Mouse (Mus musculus) mesoderm, embryonic 11.5 days (tissue): ENCODE data around the gene G3bp1.

Experiments used
- DNase-seq: peaks from one replicate; pipeline ENCODE4 v3.0.0-alpha.2; 2012; ENCODE audit warnings: low read depth, low spot score

The G3bp1 gene

GRCm38 (mm10) chr11:55469048-55469843 lies at the start of gene G3bp1:
TSS of gene G3bp1 (plus strand) at chr11:55469685.
- DNase-seq = peak; percentile 99

GRCm38 (mm10) chr11:55422978-55423377 lies 46.5 kb upstream of the G3bp1 start, which contains the start of gene Sparc:
TSS of gene Sparc (minus strand) at chr11:55423183.
- DNase-seq = no peak

DNA sequence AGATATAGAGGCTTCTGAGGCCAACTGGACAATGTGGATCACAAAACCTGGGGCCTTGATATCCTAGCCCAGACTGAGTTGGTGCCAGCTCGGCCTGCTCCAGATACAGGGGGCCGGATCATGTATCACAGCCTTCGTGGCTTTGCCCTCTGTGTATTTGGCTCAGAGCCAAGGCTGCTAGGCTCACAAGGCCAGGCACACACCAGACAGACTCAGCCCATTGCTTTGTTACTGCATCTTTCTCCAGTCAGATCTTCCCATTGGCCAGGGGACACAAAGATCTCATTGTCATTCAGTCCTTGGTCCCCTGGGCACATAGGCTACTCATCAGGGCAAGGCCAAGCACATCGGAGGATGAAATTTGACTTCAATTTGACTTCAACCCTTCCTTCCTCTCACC lies 45.7 kb upstream of the G3bp1 start:
- DNase-seq = peak; percentile 84

DNA sequence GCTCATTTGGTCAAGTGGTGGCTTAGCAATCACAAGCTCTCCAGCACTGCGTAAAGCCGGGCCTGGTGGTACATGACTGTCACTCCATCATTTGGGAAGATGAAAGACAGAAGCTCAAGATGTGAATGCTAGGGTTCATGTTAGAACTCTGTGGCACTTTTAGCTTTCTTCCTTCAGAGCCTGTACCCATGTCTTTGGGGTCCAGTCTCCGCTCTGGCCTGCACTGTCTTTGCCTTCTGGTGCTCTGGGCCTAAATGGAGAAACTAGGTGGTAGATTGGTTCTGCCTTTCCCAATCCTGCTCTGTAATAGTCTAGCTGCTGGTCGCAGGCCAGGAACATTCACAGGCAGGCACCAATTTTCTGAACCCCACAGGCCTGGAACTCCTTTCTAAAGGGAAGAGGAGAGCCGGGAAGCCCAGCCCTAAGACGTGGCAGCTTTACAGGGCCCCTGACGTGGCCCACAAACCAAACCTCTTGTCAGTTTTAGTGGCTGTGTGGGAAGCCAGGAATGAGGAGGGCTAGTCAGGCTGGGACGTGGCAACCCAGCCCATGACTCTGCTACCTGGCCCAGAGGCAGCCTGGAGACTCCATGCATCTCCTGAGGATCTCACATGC lies 44.6 kb upstream of the G3bp1 start:
- DNase-seq = no peak

- peak; percentile 93 for DNase-seq
These were observed 41.1 kb upstream of the G3bp1 start for GRCm38 (mm10) chr11:55428186-55429012.

DNA sequence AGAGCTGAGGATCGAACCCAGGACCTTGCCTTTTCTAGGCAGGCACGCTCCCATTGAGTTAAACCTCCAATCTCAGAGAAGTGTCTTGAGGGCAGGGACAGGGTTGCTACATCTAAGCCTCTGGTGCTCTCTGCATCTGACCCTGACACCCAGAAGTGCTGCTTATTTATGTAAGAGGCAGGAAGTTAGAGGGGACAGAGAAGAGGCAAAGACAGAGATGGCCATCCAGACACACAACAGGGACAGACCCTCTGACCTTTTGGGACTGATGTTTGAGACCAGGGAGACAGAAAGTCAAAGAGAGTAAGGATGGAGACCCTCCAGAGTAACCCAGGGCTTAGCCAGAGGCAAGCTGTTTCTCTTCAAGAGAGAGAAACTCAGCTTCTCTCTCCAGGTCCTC lies 39.5 kb upstream of the G3bp1 start:
- DNase-seq = no peak

- no peak for DNase-seq
These were observed 36.5 kb upstream of the G3bp1 start for GRCm38 (mm10) chr11:55432981-55433380.

GRCm38 (mm10) chr11:55436089-55436488 lies 33.4 kb upstream of the G3bp1 start:
- DNase-seq = no peak

- DNase-seq = no peak
These were observed 31.5 kb upstream of the G3bp1 start for GRCm38 (mm10) chr11:55438031-55438430.

GRCm38 (mm10) chr11:55439718-55440117 lies 29.8 kb upstream of the G3bp1 start:
- no peak for DNase-seq

DNA sequence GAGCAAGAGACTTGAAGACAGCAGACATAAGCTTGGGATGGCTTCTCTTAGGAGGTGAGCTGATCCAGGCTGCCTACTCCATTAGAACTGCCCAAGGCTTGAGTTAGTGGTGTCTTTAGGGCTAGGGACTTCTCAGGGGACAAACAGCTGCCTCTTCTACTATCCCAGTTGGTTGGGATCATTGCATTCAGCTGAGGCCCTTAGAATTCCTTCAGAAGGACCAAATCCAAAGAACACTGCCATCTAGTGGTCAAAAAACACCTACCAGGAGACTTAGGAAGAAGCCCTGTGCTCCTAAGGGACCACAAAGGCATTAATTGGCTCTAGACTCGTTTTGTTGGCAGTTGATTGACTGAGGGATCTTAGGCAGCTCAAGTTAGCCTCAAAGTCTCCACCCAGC lies 24.7 kb upstream of the G3bp1 start:
- peak; percentile 85 for DNase-seq

GRCm38 (mm10) chr11:55446579-55446978 lies 22.9 kb upstream of the G3bp1 start:
- DNase-seq = peak; percentile 87

DNA sequence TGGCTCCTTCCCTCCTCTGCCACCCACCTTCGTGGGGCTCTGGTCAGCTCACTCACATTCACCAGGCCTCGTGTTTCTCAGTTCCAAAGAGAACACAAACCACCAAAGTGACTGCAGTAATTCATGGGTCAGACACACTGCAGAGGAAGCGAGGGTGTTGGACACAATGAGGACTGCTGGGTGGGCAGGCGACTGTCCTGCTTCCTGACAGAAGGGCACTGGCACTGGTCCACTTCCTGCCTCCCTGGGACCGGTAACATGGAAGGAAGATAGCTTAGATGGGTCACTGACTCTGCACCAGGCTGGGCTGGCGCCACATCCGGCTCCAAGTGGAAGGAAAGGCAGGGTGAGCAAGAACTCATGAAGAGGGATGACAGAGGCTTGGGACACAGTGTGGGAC lies 20.0 kb upstream of the G3bp1 start:
- no peak for DNase-seq

- DNase-seq = no peak
These were observed 19.2 kb upstream of the G3bp1 start for GRCm38 (mm10) chr11:55450311-55450710.

DNA sequence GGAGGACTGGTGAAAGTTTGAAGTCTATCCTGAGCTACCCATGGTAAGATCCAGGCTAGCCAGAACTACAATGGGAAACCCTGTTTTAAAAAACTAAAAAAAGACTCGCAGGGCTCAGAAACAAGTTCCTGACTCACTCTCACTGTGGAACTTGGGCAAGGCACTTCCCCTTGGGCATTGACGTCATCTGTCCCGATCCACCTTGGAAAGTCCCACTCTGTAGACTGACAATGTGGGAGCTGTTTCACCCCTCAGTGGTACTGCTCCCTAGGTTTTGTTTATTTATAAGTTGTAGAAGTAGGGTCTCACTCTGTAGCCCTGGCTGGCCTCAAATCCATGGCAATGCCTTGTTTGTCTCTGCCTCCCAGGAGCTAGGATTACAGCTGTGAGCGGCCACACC lies 15.8 kb upstream of the G3bp1 start:
- no peak for DNase-seq

DNA sequence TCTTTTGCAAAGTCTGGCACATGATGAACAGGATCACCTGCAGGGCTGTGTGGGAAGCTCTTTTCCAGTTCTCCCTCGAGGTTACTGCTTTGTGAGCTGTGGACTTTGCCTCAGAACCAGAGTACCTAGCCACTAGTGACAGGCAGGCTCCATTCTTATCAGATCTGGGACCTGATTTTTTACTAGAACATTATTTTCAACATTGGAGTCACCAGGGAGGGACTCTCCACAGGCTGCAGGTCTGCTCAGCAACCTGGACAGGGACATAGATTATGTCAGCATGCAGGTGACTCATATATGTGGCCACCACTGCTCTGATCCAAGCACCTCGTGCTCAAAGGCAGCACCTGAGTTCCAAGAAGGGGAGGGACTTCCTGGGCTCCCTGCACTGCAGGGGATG lies 14.3 kb upstream of the G3bp1 start:
- DNase-seq = no peak

GRCm38 (mm10) chr11:55458501-55458900 lies 11.0 kb upstream of the G3bp1 start:
- no peak for DNase-seq

GRCm38 (mm10) chr11:55459850-55460558 lies 9.5 kb upstream of the G3bp1 start:
- no peak for DNase-seq

DNA sequence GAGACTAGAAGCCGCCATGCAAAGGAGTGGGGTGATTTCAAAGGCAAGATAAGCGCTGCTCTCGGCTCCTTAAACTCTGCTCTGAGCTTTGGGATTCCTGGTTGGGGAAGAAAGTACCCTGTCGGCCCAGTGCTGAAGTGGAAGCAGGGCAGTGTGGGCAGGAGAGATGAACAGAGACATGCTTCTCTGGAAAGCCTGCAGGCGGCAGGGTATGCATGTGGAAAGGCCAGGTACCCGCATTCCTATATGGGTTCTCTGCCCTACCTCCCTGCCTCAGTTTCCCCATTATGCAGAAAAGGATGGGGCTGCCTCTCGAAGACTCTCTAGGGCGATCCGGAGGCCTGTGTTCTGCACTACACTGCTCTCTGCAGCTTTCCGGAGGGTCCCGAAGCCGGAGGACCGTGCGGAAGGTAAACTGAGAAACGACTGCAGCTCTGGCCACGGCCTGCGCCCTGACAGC lies 8.9 kb upstream of the G3bp1 start:
- no peak for DNase-seq

- DNase-seq = peak; percentile 96
These were observed 8.4 kb upstream of the G3bp1 start, which contains the start of gene Atox1 for GRCm38 (mm10) chr11:55461019-55461645. TSS of gene Atox1 (minus strand) at chr11:55461239.

DNA sequence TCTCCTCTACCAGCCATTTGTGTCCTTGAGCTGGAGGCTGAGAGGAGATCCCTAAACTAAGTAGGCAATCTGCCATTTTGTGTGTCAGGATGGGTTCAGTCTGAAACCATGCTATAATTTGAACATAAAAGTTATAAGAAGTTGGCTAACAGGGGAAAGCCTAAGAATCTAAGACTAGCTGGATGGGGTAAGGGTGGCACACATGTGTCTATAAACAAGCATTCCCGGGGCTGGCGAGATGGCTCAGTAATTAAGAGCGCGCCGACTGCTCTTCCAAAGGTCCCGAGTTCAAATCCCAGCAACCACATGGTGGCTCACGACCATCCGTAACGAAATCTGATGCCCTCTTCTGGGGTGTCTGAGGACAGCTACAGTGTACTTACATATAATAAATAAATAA lies 7.3 kb upstream of the G3bp1 start:
- DNase-seq = no peak
